8 mouse cellular contexts compared by ENCODE assay signal in the genomic region with DNA sequence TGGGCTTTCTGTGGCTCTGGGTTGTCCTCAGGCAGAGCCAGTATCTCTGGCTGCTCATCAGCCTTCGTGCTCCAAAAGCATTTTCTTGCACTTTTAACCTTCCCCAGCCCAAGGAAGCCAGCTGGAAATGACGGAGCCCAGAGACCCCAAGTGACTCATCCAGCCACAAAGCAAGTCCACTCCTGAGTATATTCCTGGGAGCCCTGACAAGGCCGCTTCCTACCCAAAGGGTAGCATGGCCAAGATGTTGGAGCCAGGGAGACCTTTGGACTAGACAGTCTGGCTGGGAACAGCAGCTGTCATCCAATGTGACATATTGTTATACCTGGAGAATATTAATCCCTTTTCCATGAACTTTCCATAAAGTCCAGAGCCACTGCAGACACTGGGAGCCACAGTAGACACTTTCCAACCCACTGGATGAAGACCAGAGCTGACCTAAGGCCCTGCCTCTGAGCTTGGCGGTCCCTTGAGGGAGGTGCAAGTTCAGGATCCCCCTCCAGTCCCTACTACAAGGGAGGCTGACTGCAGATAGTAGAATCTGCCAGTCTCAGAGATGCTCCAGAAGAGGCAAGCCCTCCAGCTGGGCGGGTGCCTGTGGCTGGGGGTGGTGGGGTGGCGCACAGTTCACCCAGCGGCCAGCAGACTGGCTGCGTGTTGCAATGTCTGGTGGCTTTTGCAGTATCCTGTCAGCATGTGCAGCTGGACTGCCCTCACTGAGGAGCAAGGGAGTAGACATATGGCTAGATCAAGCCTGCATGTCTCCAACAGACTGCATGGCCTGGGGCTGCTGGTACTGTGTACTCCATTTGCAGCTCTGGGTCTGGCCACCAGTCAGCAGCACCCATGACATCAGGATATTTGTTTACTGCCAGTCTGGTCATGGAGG. TPM values are rescaled to one million over a fixed set of nuclear protein-coding genes. Genes with fewer than 3 reads are reported as not detected.
DNase-seq lines count a peak whose midpoint lies in the region; ATAC-seq lines count a peak whose summit lies in the region.

No protein-coding gene starts in this region.

- H3K4me2 ChIP-seq in heart, embryonic 11.5 days, result no peak overlapping the region
- no peak overlapping the region for H3K4me2 ChIP-seq in kidney, embryonic 16.5 days (replicated peaks; ENCODE audit: low read depth, low read length)

- no peak overlapping the region for H3K9ac ChIP-seq in heart, embryonic 11.5 days (ENCODE audit: low read depth, low read length)
- H3K9ac ChIP-seq in kidney, embryonic 16.5 days (replicated peaks; ENCODE audit: low read length), result no peak overlapping the region; the same call in 1 of the 2 replicates

- H3K9me3 ChIP-seq in heart, embryonic 11.5 days (replicated peaks; ENCODE audit: control insufficient read depth, low read length), result no peaks in the 10 kb centered on the region
- no peaks in the 10 kb centered on the region for H3K9me3 ChIP-seq in kidney, embryonic 16.5 days (ENCODE audit: low read length)

- H3K27ac ChIP-seq in heart, embryonic 11.5 days (ENCODE audit: low read depth, low read length), result 0 out of 2 replicates have a peak overlapping the region, but pooled peaks have one; percentile 7
- H3K27ac ChIP-seq in kidney, embryonic 16.5 days (ENCODE audit: low read length), result peak overlapping the region; percentile 35; the same call in 1 of the 2 replicates

- ATAC-seq in activated CD4-positive, CD25-positive, alpha-beta regulatory T cell, adult 4 months, result peak; percentile 18
- 0 out of 2 replicates have a peak, but pooled peaks have one; percentile 40 for ATAC-seq in heart, embryonic 11.5 days (replicated peaks; ENCODE audit: insufficient number of reproducible peaks, low FRiP score, low TSS enrichment)
- 0 out of 2 replicates have a peak, but pooled peaks have one; percentile 20 for ATAC-seq in kidney, embryonic 16.5 days (ENCODE audit: low FRiP score, low TSS enrichment)
- ATAC-seq in erythroblast, adult 5-6 weeks (replicated peaks; ENCODE audit: low FRiP score, poor library complexity, severe bottlenecking), result no peak

- peaks cover 21% of the 10 kb centered on the region for H3K4me1 ChIP-seq in heart, embryonic 11.5 days (ENCODE audit: control insufficient read depth, insufficient read depth, low read length)
- peaks cover 48% of the 10 kb centered on the region for H3K4me1 ChIP-seq in kidney, embryonic 16.5 days (ENCODE audit: insufficient read depth, low read length)

- DNase-seq in adrenal gland, adult 2 months, result peak; percentile 79
- no peak for DNase-seq in adrenal gland, adult 8-10 months
- peak; percentile 82 for DNase-seq in lung, postnatal 36 days
- no peak for DNase-seq in cerebellum, adult 11 months

- H3K36me3 ChIP-seq in heart, embryonic 11.5 days (ENCODE audit: control insufficient read depth, insufficient read depth, low read length), result no peaks in the 10 kb centered on the region
- peaks cover 21% of the 10 kb centered on the region for H3K36me3 ChIP-seq in kidney, embryonic 16.5 days (ENCODE audit: insufficient read depth, low read length)

- peaks cover 40% of the 10 kb centered on the region for H3K27me3 ChIP-seq in heart, embryonic 11.5 days (ENCODE audit: control insufficient read depth, insufficient read depth, low read length)
- no peaks in the 10 kb centered on the region for H3K27me3 ChIP-seq in kidney, embryonic 16.5 days (ENCODE audit: insufficient read depth, low read length)

- WGBS in heart, embryonic 11.5 days (ENCODE audit: insufficient replicate concordance), result 52% methylated on average over 8 of the region's 8 CpGs
- WGBS in kidney, embryonic 16.5 days, result 64% methylated on average over 8 of the region's 8 CpGs

- H3K4me3 ChIP-seq in heart, embryonic 11.5 days (ENCODE audit: low read depth, low read length), result no peak overlapping the region
- no peak overlapping the region for H3K4me3 ChIP-seq in kidney, embryonic 16.5 days (ENCODE audit: low read length)

RNA-seq across cellular contexts. Expression of gene Dhrs3, which starts 13.6 kb away (rescaled TPM):
- total RNA-seq in adrenal gland, adult 2 months (2021), result 100 to 1,000 TPM in 1 of 2 experiments, 10 to 100 TPM in 1; 94.8 to 157 TPM
- 96.3 and 135 TPM in 2 replicates for polyA plus RNA-seq in adrenal gland, adult 2 months (2012; rRNA removed)
- 100 to 1,000 TPM in 1 of 4 experiments, 10 to 100 TPM in 3; 65.0 to 107 (median 92.3) TPM for total RNA-seq in adrenal gland, adult 8-10 months (2022)
- polyA plus RNA-seq in activated CD4-positive, CD25-positive, alpha-beta regulatory T cell, adult 4 months (2017; shearing (Covaris generic)), result 10 to 100 TPM; 46.8 to 47.3 TPM
- 17.4 and 20.5 TPM in 2 replicates for polyA plus RNA-seq in heart, embryonic 11.5 days (2014; fragmentation: Nextera tagmentation; extraction: Ambion mirVana)
- 210 and 217 TPM in 2 replicates for polyA plus RNA-seq in kidney, embryonic 16.5 days (2015; fragmentation: Nextera tagmentation; extraction: Ambion mirVana)
- 13.6 and 14.4 TPM in 2 replicates for total RNA-seq in erythroblast, adult 5-6 weeks (2015; ENCODE audit: low replicate concordance)
- 10.3 and 16.5 TPM in 2 replicates for total RNA-seq in erythroblast, adult 5-6 weeks (2017; ENCODE audit: low replicate concordance)

Comparison
In these comparisons a context has a peak if more than half of its experiments do, and no peak if none do; other contexts are left out.
1. DNase-seq: peak in adrenal gland, adult 2 months (single experiment) and lung, postnatal 36 days (single experiment); none in adrenal gland, adult 8-10 months (single experiment) and cerebellum, adult 11 months (single experiment).